Mouse (Mus musculus) stomach, embryonic 15.5 days (tissue): ENCODE data around the gene Espl1. TPM values are rescaled to one million over a fixed set of nuclear protein-coding genes. Genes with fewer than 3 reads are reported as not detected.

Source experiments
- ATAC-seq: fragments of 200-750 bp; cut with Nextera tagmentation; 2 replicates; pipeline ENCODE4 v1.8.0; 2017; ENCODE audit warnings: low read depth, moderate number of reproducible peaks, moderate TSS enrichment; ENCODE audit not compliant: insufficient read depth, low FRiP score
- H3K27ac ChIP-seq: fragments of 300-500 bp; sonication (generic); 2 replicates; pipeline ENCODE4 v1.5.1; 2015; ENCODE audit warnings: mild to moderate bottlenecking, inconsistent platforms
- H3K27me3 ChIP-seq: fragments of 300-500 bp; sonication (generic); replicated peaks from 2 replicates; pipeline ENCODE4 v1.6.1; 2015; ENCODE audit warnings: inconsistent platforms
- H3K36me3 ChIP-seq: fragments of 300-500 bp; sonication (generic); 2 replicates; pipeline ENCODE4 v1.6.1; 2015; ENCODE audit warnings: inconsistent platforms
- H3K4me1 ChIP-seq: fragments of 300-500 bp; sonication (generic); 2 replicates; pipeline ENCODE4 v1.6.1; 2015; ENCODE audit warnings: inconsistent platforms
- H3K4me2 ChIP-seq: fragments of 300-500 bp; sonication (generic); 2 replicates; pipeline ENCODE4 v1.6.1; 2015; ENCODE audit warnings: mild to moderate bottlenecking, inconsistent platforms
- H3K4me3 ChIP-seq: fragments of 300-500 bp; sonication (generic); replicated peaks from 2 replicates; pipeline ENCODE4 v1.5.1; 2015; ENCODE audit warnings: inconsistent platforms
- H3K9ac ChIP-seq: fragments of 300-500 bp; sonication (generic); 2 replicates; pipeline ENCODE4 v1.6.1; 2015; ENCODE audit warnings: inconsistent platforms
- H3K9me3 ChIP-seq: fragments of 300-500 bp; sonication (generic); 2 replicates; pipeline ENCODE4 v1.6.1; 2016; ENCODE audit warnings: inconsistent platforms
- WGBS: fragments of 180-500 bp; shearing (Covaris S2); methylation state at CpG from one replicate; pipeline ENCODE4 v1.1.7; 2015; 5-methylcytosine and 5-hydroxymethylcytosine counted together
- polyA plus RNA-seq: library from polyadenylated mRNA; unstranded; fragments of >200 nt; fragmentation: Nextera tagmentation; extraction: Ambion mirVana; gene quantifications from 2 replicates; pipeline ENCODE4 v1.2.1, GENCODE M21; 2015

Gene Espl1
- 22.9 and 23.9 TPM in 2 replicates for polyA plus RNA-seq

DNA sequence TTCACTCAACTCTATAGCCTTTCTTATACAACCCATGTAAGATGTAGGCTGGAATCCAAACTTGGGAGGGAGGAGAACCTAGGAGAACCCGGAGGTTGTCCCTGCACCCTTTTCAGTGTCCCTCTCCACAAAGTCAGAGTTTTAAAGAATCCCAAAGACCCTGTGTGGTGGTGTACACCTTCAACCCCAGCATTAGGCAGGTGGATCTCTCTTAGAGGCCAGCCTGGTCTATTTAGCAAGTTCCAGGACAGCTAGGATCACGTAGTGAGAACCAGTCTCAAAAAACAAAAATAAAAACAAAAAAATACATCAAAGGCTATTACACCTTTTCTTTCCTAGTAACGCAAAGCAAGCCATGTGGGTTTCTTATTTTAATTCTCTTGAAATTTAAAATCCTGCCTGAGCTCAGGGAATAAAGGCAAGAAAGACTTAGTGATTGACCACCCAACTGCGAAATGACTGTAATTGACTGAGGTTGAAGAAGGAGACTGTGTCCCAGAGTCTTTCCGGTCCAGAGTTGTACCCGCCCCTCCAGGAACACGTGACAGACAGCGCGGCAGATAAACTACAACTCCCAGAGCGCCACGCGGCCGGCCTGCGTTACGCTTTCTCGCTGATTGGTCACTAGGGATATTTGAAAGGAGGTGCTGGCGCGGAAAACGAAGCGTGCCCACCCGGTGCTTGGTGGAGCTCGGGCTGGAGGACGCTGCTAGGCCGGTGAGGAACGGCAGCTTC lies at the start of gene Espl1:
TSS of gene Espl1 (plus strand) at position 634 of the 735 bp plus-strand sequence.
- Histone ChIP-seq H3K9me3 (no peaks in the 10 kb centered on the region), H3K4me2 (peak within 1 kb of the TSS; percentile 75), H3K27me3 (no peaks in the 10 kb centered on the region), H3K4me3 (peak within 1 kb of the TSS; percentile 68), H3K36me3 (peaks cover 10% of the 10 kb centered on the region; the same call in 1 of the 2 replicates), H3K4me1 (peaks cover 3% of the 10 kb centered on the region; the same call in 1 of the 2 replicates), H3K9ac (peak within 1 kb of the TSS; percentile 62), H3K27ac (no peak within 1 kb of the TSS)
- 7% methylated on average over 25 of the region's 25 CpGs for WGBS
- peak; percentile 99 for ATAC-seq

DNA sequence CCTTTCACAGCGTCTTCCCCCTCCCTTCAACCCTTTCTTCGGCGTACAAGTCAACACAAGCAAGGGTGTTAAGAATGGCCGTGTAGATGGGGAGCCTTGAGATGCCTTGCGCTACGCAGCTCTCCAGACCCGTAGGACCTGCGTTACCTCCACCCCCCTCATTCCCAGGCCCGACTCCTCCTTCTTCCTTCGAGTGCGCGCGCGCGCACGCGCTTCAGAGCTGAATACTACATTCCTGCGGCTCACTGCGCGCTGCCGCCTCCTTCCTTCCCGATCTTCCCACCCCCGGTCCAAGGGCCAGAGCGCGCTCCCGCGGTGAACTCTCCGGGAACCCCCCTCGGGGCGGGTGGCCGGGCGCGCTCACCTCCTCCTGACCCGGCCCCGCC lies 49.2 kb upstream of the Espl1 start:
- Histone ChIP-seq H3K9ac (0 out of 2 replicates have a peak overlapping the region, but pooled peaks have one; percentile 65), H3K27me3 (no peaks in the 10 kb centered on the region), H3K27ac (peak overlapping the region; percentile 100), H3K9me3 (no peaks in the 10 kb centered on the region), H3K4me3 (peak overlapping the region; percentile 64), H3K4me1 (peaks cover 57% of the 10 kb centered on the region), H3K4me2 (peak overlapping the region; percentile 92), H3K36me3 (0 out of 2 replicates have a peak, but pooled peaks cover under 1% of the 10 kb centered on the region)
- WGBS: under 1% methylated on average over 32 of the region's 35 CpGs
- ATAC-seq: peak; percentile 76

DNA sequence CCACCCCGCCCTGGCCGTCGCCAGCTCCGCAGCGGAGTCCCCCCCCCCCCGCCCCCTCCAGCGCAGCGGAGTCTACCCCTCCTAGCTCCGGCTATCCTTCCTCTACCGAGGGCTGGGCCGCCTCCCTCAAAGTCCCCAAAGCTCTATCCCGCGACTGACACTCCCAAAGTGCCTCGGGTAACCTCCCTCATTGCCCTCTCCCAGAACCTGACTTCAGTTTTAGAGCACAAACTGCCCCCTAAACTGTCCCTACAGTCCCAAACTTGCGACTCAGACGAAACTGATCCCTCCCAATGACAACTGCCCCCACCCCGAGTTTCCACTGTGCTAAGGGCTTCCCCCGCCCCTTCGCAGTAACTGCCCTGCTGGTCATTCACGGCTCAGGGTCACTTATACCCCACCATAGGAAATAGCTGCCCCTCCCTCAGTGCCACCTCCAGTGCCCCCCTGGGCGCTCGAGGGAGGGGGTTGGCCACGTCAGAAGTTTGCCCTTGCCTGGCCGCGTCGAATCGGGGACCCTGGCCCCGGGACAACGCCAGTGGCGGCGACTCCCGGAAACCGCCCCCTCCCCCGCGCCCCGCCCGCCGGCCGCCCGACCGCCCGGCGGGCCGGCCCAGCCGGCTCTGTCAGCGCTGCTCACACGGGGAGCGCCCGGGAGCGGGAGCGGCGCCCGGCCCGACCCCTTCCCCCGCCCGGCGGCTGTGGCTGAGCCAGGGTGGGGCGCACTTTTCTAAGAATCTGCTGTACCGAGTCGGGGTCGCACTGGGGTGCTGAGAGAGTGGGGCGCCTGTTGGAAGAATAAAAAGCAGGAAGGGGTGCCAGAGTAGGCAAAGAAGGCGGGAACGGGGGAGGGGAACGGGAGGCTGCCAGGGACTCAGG lies 48.6 kb upstream of the Espl1 start:
- Histone ChIP-seq H3K27ac (peak overlapping the region; percentile 100), H3K4me3 (peak overlapping the region; percentile 64), H3K9me3 (no peaks in the 10 kb centered on the region), H3K27me3 (no peaks in the 10 kb centered on the region), H3K36me3 (no peaks in the 10 kb centered on the region), H3K9ac (peak overlapping the region; percentile 39), H3K4me2 (peak overlapping the region; percentile 92), H3K4me1 (peaks cover 56% of the 10 kb centered on the region)
- ATAC-seq: peak; percentile 51
- under 1% methylated on average over 57 of the region's 65 CpGs for WGBS

DNA sequence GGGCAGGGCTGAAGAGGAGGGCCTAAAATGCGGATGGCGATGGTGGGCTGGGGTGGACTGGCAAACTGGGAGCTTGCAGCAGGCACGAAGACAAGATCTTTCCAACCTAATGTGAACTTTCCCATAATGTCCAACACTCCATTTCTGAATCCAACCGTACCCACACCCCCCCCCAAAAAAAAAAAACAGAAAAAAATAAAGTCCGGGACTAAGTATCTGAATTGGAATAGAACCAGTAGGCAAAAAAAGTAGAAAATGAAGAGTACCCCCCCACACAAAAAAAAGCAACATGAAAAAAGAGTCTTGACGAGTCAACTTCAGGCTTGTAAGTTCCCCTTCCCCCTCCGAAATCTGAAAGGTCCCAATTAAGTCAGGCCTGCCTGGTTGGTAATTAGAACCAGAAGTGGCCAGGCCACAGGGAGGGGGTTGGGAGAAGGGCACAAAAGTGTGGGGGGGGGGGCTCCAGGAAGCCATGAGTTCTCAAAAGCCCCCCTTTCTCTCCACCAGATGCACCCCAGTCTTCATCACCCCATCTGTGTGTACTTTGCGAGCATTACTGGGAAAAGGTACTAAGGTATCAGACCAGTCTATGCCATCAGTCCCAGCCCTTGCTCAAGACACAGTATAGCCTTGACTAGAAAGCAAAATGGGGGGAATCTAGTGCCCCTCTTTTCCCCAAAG lies 47.8 kb upstream of the Espl1 start:
- Histone ChIP-seq H3K27ac (peak overlapping the region; percentile 100), H3K9me3 (no peaks in the 10 kb centered on the region), H3K9ac (peak overlapping the region; percentile 39; the same call in 1 of the 2 replicates), H3K36me3 (no peaks in the 10 kb centered on the region), H3K4me1 (peaks cover 48% of the 10 kb centered on the region), H3K4me2 (peak overlapping the region; percentile 92), H3K4me3 (peak overlapping the region; percentile 64), H3K27me3 (no peaks in the 10 kb centered on the region)
- ATAC-seq: no peak
- 9% methylated on average over 8 of the region's 8 CpGs for WGBS

DNA sequence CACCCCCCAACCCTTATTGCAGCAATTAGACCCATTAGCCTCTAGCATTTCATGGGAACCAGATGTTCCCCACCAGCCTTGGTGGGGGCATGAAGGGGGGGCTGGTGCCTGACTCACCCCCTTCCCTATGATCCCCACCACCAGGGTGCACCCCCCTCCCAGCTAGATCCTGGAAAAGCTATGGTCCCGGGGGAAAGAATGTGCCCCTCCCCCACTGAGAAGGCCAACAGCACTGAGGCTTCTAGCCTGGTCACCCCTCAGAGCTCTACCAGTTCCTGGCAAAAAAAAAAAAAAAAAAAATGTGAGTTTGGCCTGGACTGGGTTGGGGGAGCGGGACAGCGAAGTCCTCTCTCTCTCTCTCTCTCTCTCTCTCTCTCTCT lies 47.3 kb upstream of the Espl1 start:
- Histone ChIP-seq H3K27me3 (no peaks in the 10 kb centered on the region), H3K36me3 (no peaks in the 10 kb centered on the region), H3K4me3 (peak overlapping the region; percentile 14), H3K9ac (0 out of 2 replicates have a peak overlapping the region, but pooled peaks have one; percentile 19), H3K9me3 (no peaks in the 10 kb centered on the region), H3K4me2 (peak overlapping the region; percentile 92), H3K4me1 (peaks cover 43% of the 10 kb centered on the region), H3K27ac (peak overlapping the region; percentile 100)
- WGBS: 9% methylated on average over 3 of the region's 3 CpGs
- ATAC-seq: no peak

DNA sequence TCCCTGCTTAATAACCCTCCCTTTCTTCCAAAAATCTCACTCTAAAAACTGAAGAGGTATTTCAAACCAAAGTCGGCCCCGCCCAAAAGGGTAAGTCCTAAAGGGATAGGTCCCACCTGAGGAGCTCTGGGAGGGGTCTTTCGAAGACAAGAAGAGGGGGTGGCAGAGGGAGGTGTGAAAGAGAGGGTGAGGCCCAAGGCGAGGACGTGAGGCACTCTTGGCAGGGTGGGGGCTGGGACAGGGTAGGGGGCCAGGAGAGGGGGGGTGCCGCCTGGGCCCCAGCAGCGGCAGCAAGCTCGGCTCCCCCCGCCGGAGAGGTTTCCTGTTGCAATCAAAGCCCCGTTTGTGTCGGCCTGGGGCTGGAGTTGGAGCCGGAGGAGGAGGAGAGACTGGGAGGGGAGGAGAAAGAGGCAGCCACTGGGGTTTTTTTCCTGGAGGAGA lies 46.8 kb upstream of the Espl1 start:
- Histone ChIP-seq H3K4me1 (peaks cover 38% of the 10 kb centered on the region), H3K9ac (no peak overlapping the region), H3K9me3 (no peaks in the 10 kb centered on the region), H3K4me3 (peak overlapping the region; percentile 25), H3K27me3 (no peaks in the 10 kb centered on the region), H3K4me2 (peak overlapping the region; percentile 92), H3K27ac (peak overlapping the region; percentile 100), H3K36me3 (no peaks in the 10 kb centered on the region)
- ATAC-seq: no peak
- 4% methylated on average over 13 of the region's 13 CpGs for WGBS

DNA sequence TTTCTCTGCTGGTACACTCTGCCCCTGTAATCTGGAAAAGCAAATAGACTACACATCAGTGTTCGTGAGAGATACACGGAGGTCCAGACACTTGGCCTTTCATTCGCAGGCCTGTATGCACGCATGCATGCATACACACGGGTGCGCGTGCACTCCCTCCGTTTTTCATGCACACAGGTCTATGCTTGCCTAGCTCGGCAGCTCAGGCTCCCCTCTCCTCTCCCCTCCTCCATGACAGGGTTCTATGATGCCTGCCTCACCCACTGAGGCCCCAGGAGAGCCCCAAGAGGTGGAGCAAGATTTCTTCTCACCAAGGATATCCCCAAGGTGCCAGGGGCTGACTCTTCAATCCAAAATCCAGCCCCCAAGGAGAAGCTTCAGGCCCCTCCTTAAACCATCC lies 46.1 kb upstream of the Espl1 start:
- Histone ChIP-seq H3K4me2 (peak overlapping the region; percentile 92; the same call in 1 of the 2 replicates), H3K9ac (no peak overlapping the region), H3K4me1 (peaks cover 33% of the 10 kb centered on the region), H3K27me3 (no peaks in the 10 kb centered on the region), H3K4me3 (peak overlapping the region; percentile 25; the same call in 1 of the 2 replicates), H3K27ac (peak overlapping the region; percentile 100), H3K36me3 (no peaks in the 10 kb centered on the region), H3K9me3 (no peaks in the 10 kb centered on the region)
- 49% methylated on average over 9 of the region's 9 CpGs for WGBS
- no peak for ATAC-seq

DNA sequence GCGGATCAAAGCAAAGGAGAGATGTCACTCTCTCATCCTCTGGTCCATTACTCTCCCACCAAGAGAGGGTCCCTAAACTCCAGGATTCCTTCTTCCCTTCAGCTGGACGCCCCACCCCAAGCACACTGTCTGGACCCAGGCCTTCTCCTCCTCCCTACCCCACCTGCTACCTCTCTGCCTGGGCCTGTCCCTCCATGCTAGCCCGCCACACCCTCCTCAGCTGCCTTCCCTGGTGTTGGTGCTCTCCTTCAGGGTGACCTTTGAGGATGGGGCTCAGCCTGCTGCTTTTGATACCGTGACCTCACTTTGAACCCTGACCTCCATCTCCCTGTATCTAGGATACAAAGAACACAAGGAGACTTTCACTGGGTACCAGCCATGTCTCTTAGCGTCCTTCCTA lies 45.5 kb upstream of the Espl1 start:
- Histone ChIP-seq H3K4me1 (peaks cover 28% of the 10 kb centered on the region), H3K4me2 (no peak overlapping the region; the same call in 1 of the 2 replicates), H3K9me3 (no peaks in the 10 kb centered on the region), H3K36me3 (no peaks in the 10 kb centered on the region), H3K27ac (peak overlapping the region; percentile 100), H3K27me3 (no peaks in the 10 kb centered on the region), H3K4me3 (no peak overlapping the region), H3K9ac (no peak overlapping the region)
- ATAC-seq: no peak
- 63% methylated on average over 5 of the region's 5 CpGs for WGBS

DNA sequence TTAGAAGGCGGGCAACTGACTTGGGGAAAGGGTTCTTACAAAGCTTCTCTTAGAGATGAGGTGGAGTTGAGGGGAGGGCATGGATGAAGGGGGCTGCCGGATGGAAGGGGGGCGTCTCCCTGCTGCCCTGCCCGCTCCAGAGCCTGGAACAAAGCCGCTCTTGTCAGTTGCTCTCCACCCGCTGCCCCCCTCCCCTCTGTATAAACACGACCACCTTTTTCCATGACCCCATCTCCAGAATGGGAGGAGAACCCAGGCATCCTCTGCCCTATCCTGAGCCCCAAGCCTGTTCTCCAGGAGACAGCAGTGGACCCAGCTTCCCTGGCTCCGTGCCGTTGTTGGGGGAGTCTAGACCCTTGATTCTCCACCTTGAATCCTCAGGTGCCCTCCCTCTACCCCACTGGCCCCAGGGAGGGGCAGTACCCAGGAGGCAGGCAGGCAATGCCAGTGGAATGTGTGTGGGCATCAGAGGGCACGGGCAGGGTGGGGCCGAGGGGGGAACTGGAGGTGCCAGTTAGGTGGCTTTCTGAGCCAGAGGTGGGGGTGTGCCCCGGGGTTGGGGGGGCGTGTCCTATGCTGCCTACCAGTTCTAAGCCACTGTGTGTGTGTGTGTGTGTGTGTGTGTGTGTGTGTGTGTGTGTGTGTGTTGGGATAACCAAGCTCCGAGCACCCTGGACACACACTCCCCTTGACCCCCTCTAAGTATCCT lies 40.4 kb upstream of the Espl1 start:
- Histone ChIP-seq H3K9ac (0 out of 2 replicates have a peak overlapping the region, but pooled peaks have one; percentile 6), H3K4me1 (peaks cover 31% of the 10 kb centered on the region), H3K27me3 (0 out of 2 replicates have a peak, but pooled peaks cover 3% of the 10 kb centered on the region), H3K27ac (peak overlapping the region; percentile 35; the same call in 1 of the 2 replicates), H3K4me2 (peak overlapping the region; percentile 90), H3K4me3 (peak overlapping the region; percentile 64), H3K36me3 (no peaks in the 10 kb centered on the region), H3K9me3 (no peaks in the 10 kb centered on the region)
- no peak for ATAC-seq
- WGBS: 44% methylated on average over 14 of the region's 14 CpGs

DNA sequence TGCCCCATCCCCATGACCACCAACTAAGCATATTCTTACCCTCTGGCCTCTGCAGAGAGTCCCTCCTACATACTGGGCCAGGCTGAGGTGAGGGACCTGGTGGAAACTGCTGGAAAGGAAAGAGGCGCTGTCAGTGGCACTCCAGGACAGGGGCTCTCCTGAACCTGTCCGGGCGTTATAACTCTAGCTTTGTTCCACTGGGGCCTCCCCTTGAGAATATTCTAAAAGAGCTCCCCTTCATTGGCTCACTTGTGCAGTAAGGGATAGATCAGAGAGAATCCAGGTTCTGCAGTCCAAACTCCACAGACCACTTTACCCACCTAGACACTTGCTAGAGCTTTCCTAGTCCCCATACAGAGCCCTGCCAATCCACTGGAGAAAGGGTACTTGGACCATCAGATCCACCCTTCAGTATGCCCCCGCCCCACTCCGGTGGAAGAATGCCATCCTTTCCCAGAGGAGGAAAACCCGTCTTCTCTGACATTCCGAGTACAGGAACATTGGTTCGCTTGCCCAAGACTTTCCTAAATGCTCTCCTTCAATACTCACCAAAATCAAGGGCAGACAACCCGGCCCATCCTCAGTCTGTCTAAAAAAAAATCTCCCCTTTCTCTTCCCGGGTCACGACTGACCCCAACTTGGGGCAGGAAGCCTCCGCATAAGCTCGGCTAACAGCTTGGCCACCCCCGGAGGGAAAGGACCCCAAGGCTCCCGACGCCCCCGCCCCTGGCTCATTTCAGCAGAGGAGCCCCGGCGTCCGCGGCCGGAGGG lies 39.5 kb upstream of the Espl1 start:
- no peak for ATAC-seq

More for the DNA sequence above, 39.5 kb upstream of the Espl1 start:
- 12% methylated on average over 22 of the region's 22 CpGs for WGBS
- peak overlapping the region; percentile 64 for H3K4me3 ChIP-seq
- H3K9ac ChIP-seq: peak overlapping the region; percentile 29
- 0 out of 2 replicates have a peak, but pooled peaks cover 3% of the 10 kb centered on the region for H3K27me3 ChIP-seq
- peaks cover 31% of the 10 kb centered on the region for H3K4me1 ChIP-seq
- no peaks in the 10 kb centered on the region for H3K9me3 ChIP-seq
- no peaks in the 10 kb centered on the region for H3K36me3 ChIP-seq
- peak overlapping the region; percentile 86 for H3K27ac ChIP-seq
- peak overlapping the region; percentile 90 for H3K4me2 ChIP-seq
